Mouse (Mus musculus) G1E-ER4 (cell line): ENCODE results near the gene Zbtb7b. TPM values are rescaled to one million over a fixed set of nuclear protein-coding genes. Genes with fewer than 3 reads are reported as not detected.

Experiments used
- GATA1 ChIP-seq: IDR thresholded peaks from one replicate; pipeline ENCODE4 v1.8.0; 2012; ENCODE audit warnings: low read length, inconsistent platforms
- polyA plus RNA-seq: library from polyadenylated mRNA; stranded (reverse); fragments of >175 nt; gene quantifications from 2 replicates; pipeline ENCODE4 v1.2.3, GENCODE M21; 2012

Gene Zbtb7b
- polyA plus RNA-seq, 1 experiment: 39.3 TPM

GRCm38 (mm10) chr3:89421002-89421774 is 26.6 kb upstream of the Zbtb7b start:
- TF ChIP-seq GATA1: no peak

DNA sequence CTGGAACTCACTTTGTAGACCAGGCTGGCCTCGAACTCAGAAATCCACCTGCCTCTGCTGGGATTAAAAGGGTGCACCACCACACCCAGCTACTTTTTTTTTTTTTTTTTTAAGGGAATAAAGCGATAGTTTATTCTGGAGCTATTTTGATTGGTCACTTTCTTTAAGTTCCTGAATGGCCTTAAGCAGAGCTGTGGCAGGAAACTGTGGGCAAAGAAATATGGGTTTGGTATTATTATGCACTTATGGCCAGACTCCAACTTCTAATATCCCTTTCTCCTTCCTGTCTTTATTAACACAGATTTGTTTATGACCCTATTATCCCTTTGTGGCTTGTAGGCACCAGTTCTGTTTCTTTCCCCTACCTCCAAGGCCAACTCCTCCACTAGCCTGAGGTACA is 25.8 kb upstream of the Zbtb7b start:
- TF ChIP-seq GATA1: no peak

- TF ChIP-seq GATA1: no peak
Observed at GRCm38 (mm10) chr3:89419981-89420380, 25.4 kb upstream of the Zbtb7b start.

- no peak for TF ChIP-seq GATA1
Observed at GRCm38 (mm10) chr3:89419571-89419970, 25.0 kb upstream of the Zbtb7b start.

- no peak for TF ChIP-seq GATA1
Observed at GRCm38 (mm10) chr3:89418861-89419250, 24.3 kb upstream of the Zbtb7b start.

DNA sequence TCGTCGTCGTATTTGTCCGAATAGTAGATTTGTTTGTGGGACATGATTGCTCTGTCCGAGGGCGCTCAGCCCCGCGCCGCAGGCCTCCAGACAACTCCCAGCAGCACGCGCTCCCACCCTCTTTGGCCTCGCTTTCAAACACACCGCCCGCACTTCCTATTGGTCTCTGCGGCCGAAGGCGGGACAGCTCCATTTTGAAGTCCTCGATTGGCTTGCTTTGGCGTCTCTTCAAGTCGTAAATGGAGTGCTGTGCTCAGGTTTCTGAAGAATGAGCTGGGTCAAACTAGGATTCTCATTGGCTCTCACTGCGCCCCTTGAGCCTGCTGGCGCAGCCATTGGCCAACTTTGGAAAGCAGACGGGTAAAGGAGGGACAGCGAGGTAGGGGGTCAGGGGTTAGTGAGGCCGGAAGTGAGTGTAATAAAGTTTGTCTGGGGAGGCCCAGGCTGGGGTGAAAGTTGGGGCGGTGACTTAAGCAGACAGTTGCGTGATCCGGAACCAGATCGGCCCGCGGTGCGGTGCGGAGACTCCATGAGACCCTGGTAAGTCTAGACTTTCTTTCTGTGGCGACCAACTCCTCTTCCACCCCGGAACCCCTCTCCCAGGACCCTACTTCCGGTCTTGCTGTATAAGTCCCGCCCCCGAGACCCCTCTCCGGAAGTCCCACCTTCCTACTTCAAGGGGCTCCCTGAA is 23.7 kb upstream of the Zbtb7b start, which contains the start of the genes Cks1b and Shc1:
Gene Cks1b, minus strand, starts transcription at position 214 of the 691 bp plus-strand sequence.
Gene Shc1, plus strand, starts transcription at position 274 of the 691 bp plus-strand sequence.
- no peak for TF ChIP-seq GATA1

DNA sequence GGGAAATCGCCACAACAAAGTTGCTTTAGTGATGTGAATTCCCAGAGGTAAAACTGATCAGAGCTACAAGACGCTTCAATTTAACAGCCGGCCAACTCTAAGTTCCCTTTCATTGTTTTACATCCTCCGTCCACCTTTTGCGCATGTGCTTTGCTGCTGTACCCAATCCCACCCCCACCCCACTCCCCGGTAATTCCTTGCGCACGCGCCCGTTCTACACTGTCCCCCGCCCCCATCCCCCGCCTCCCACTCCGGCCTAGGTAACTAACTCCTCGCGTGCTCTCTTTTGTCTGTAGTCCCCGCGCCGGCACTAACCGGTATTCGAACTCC is 23.2 kb upstream of the Zbtb7b start:
- TF ChIP-seq GATA1: no peak

GRCm38 (mm10) chr3:89417131-89417530 is 22.6 kb upstream of the Zbtb7b start:
- no peak for TF ChIP-seq GATA1

- TF ChIP-seq GATA1: no peak
Observed at GRCm38 (mm10) chr3:89416158-89416557, 21.6 kb upstream of the Zbtb7b start.

DNA sequence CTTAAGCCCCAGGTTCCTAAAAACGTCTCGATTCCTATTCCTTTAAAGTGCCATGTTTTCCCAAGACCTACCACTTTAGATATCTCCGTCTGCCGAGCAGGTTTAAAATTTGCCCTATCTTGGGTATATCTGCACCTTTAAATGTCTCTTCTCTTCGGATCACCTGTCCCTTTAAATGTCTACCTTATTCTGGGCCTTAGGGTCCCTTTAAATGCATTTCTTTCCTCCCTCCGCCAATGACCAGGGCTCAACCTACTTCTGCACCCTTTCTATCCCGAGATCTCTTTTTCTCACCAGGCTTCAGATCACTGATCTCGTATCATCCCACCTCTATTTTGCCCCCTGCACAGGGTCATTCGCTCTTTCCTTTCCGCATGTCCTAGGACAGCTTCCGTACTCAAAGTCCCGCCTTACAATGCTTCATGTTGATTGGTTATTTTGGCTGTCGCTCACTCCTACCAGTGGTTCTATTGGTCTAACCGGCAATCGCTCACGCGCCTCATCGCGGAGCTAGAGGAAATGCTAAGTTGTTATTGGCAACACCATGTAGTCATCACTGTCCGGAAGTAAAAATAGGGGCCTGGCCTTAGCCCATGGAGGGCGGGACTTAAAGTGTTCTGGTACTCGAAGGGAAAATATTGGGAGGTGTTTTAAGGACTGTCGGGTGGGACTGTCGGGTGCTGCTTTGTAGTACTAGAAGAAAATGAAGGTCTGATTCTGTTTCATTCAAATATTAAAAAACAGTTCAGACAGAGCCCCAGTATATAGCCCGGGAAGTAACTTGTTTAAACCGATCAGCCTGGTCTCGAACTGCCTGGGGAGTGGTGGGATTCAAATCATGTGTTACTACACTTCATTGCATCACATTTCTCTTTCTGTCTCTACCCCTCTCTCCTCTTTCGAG is 17.2 kb upstream of the Zbtb7b start, which contains the start of gene Flad1:
Gene Flad1, minus strand, starts transcription at position 381 of the 904 bp plus-strand sequence.
- TF ChIP-seq GATA1: no peak

GRCm38 (mm10) chr3:89410864-89411263 is 16.3 kb upstream of the Zbtb7b start:
- TF ChIP-seq GATA1: no peak

DNA sequence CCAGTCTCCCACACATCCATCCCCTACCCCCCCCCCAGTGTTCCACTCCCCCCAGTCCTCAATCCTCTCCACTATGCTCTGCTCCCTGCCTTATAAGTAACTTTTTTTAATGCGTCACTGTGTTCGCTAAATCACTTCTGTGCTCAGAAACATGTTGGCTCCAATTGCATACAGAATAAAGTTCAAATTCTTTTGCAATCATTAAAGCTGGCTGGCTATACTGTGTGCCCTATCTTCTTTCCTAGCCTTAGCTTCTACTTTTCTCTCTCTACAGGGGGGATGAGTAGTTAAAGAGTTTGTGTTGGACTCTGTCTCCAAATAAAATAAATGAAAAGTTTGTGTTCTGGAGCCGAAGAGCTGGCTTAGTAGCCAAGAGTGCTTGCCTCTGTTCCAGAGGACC is 15.1 kb upstream of the Zbtb7b start:
- no peak for TF ChIP-seq GATA1

DNA sequence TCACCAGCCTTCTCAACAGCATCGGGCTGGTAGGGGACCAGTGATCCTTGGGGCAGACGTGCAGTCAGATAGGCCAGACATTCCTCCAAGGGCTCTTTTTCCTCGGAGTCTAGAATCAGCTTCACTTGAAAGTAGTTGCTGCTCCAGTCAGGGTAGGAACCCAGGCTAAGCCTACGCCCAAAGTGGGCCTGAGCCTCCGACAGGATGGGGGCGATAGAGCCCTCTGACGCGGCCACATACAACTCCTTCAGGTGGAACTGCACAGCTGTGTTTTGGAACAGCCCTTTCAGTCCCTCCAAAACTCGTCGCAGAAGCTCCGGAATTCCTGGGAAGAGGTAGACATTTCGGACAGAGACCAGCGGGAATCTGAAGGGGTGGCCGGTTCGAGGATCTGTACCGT is 13.9 kb upstream of the Zbtb7b start:
- no peak for TF ChIP-seq GATA1

- no peak for TF ChIP-seq GATA1
Observed at GRCm38 (mm10) chr3:89406887-89407286, 12.3 kb upstream of the Zbtb7b start.

DNA sequence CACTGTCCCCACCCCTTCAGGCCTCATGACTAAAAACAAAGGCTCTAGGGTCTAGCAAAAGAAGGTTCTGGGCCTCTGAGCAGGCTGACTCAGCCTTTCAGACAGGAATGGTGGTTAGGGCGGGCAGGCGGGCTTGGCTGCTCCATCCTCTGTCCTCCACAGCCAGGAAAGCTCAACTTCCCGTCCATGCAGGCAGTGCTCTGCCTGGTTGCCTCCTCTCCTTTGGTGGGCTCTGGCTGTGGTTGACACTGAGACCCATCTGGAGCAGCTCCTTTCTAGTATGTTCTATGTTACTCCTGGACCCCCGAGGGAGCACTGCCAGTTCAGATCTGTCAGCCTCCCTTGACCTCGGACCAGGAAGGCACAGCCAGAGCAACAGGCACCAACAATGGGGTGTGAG is 8.1 kb upstream of the Zbtb7b start, which contains the start of gene Lenep:
Gene Lenep, minus strand, starts transcription at position 101 of the 400 bp plus-strand sequence.
- TF ChIP-seq GATA1: no peak

GRCm38 (mm10) chr3:89401329-89401728 is 6.8 kb upstream of the Zbtb7b start:
- no peak for TF ChIP-seq GATA1
